Mouse (Mus musculus): ENCODE data around the gene Bpifa6. TPM values are rescaled to one million over a fixed set of nuclear protein-coding genes. Genes with fewer than 3 reads are reported as not detected.

Bpifa6 gene
- polyA plus RNA-seq (2014; fragmentation: Nextera tagmentation; extraction: Ambion mirVana): not detected in 2 replicates

DNA sequence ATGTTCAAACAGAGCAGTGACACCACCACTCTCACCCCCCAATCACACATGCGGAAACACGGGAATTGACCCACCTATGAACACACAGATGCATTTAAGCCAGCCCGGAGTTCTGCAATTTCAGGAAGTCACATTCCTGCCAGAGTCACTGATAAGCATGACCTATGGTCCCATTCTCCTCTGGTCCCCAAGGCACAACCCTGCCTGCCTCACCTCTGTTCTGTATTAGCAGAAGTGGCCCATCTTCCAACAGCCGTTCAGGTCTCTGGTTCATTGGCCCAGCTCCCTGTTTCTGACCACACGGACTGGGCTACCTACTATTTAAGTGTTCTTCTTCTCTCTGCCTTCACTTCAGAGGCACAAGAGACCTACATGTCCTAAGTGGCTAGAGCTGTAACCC is at the start of gene Bpifa6:
Bpifa6 (plus strand) TSS at position 364 of the 400 bp plus-strand sequence.
- WGBS (ENCODE audit: insufficient replicate concordance): 67% methylated on average over 5 of the region's 5 CpGs
- no peaks in the 10 kb centered on the region for H3K27me3 ChIP-seq (ENCODE audit: control insufficient read depth, insufficient read depth, low read length)
- H3K4me2 ChIP-seq: no peak within 1 kb of the TSS
- no peaks in the 10 kb centered on the region for H3K9me3 ChIP-seq (replicated peaks; ENCODE audit: control insufficient read depth, low read length)
- H3K4me3 ChIP-seq (ENCODE audit: low read depth, low read length): no peak within 1 kb of the TSS
- H3K9ac ChIP-seq (ENCODE audit: low read depth, low read length): no peak within 1 kb of the TSS
- H3K27ac ChIP-seq (ENCODE audit: low read depth, low read length): no peak within 1 kb of the TSS
- ATAC-seq (replicated peaks; ENCODE audit: insufficient number of reproducible peaks, low FRiP score, low TSS enrichment): no peak
- H3K36me3 ChIP-seq (ENCODE audit: control insufficient read depth, insufficient read depth, low read length): no peaks in the 10 kb centered on the region
- H3K4me1 ChIP-seq (ENCODE audit: control insufficient read depth, insufficient read depth, low read length): no peaks in the 10 kb centered on the region

- ATAC-seq (replicated peaks; ENCODE audit: insufficient number of reproducible peaks, low FRiP score, low TSS enrichment): peak; percentile 36; the same call in 1 of the 2 replicates
- WGBS (ENCODE audit: insufficient replicate concordance): 34% methylated on average over 3 of the region's 3 CpGs
Measured at GRCm38 (mm10) chr2:153929871-153930413, 44.8 kb upstream of the Bpifa6 start.

DNA sequence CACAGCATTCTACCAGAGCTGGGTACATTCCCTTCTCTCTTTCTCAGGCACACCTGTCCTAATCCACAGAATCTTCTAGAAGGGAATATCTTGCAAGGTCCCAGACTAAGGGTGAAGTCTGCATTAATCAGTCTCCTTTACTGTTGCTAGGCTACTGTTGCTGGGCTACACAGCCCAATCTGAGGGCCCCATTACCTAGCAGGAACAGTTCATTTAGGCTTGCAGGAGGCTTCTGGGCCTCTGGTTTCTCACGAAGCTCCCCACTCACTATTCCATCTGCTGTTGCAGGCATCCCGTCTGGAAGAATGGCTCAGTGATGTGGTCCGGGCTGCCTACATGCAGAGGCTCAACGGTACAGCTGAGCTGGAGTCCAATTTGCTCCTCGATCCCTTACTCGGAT is 43.6 kb upstream of the Bpifa6 start:
- 80% methylated on average over 6 of the region's 6 CpGs for WGBS (ENCODE audit: insufficient replicate concordance)
- Histone ChIP-seq H3K4me2 (no peak overlapping the region), H3K27me3 (ENCODE audit: control insufficient read depth, insufficient read depth, low read length) (no peaks in the 10 kb centered on the region), H3K9ac (ENCODE audit: low read depth, low read length) (no peak overlapping the region), H3K4me1 (ENCODE audit: control insufficient read depth, insufficient read depth, low read length) (no peaks in the 10 kb centered on the region), H3K9me3 (replicated peaks; ENCODE audit: control insufficient read depth, low read length) (no peaks in the 10 kb centered on the region), H3K27ac (ENCODE audit: low read depth, low read length) (no peak overlapping the region), H3K36me3 (ENCODE audit: control insufficient read depth, insufficient read depth, low read length) (no peaks in the 10 kb centered on the region), H3K4me3 (ENCODE audit: low read depth, low read length) (no peak overlapping the region)
- ATAC-seq (replicated peaks; ENCODE audit: insufficient number of reproducible peaks, low FRiP score, low TSS enrichment): no peak

More at GRCm38 (mm10) chr2:153929871-153930413, 44.8 kb upstream of the Bpifa6 start:
- Histone ChIP-seq H3K9ac (ENCODE audit: low read depth, low read length) (no peak overlapping the region), H3K9me3 (replicated peaks; ENCODE audit: control insufficient read depth, low read length) (no peaks in the 10 kb centered on the region), H3K4me3 (ENCODE audit: low read depth, low read length) (no peak overlapping the region), H3K27ac (ENCODE audit: low read depth, low read length) (no peak overlapping the region), H3K36me3 (ENCODE audit: control insufficient read depth, insufficient read depth, low read length) (no peaks in the 10 kb centered on the region), H3K27me3 (ENCODE audit: control insufficient read depth, insufficient read depth, low read length) (no peaks in the 10 kb centered on the region), H3K4me2 (no peak overlapping the region), H3K4me1 (ENCODE audit: control insufficient read depth, insufficient read depth, low read length) (no peaks in the 10 kb centered on the region)

GRCm38 (mm10) chr2:153933311-153933710 is 41.4 kb upstream of the Bpifa6 start:
- 74% methylated on average over 6 of the region's 6 CpGs for WGBS (ENCODE audit: insufficient replicate concordance)
- no peak overlapping the region for H3K27ac ChIP-seq (ENCODE audit: low read depth, low read length)
- no peak overlapping the region for H3K9ac ChIP-seq (ENCODE audit: low read depth, low read length)
- no peaks in the 10 kb centered on the region for H3K36me3 ChIP-seq (ENCODE audit: control insufficient read depth, insufficient read depth, low read length)
- H3K27me3 ChIP-seq (ENCODE audit: control insufficient read depth, insufficient read depth, low read length): no peaks in the 10 kb centered on the region
- no peak overlapping the region for H3K4me3 ChIP-seq (ENCODE audit: low read depth, low read length)
- no peaks in the 10 kb centered on the region for H3K4me1 ChIP-seq (ENCODE audit: control insufficient read depth, insufficient read depth, low read length)
- ATAC-seq (replicated peaks; ENCODE audit: insufficient number of reproducible peaks, low FRiP score, low TSS enrichment): no peak
- no peaks in the 10 kb centered on the region for H3K9me3 ChIP-seq (replicated peaks; ENCODE audit: control insufficient read depth, low read length)
- no peak overlapping the region for H3K4me2 ChIP-seq

DNA sequence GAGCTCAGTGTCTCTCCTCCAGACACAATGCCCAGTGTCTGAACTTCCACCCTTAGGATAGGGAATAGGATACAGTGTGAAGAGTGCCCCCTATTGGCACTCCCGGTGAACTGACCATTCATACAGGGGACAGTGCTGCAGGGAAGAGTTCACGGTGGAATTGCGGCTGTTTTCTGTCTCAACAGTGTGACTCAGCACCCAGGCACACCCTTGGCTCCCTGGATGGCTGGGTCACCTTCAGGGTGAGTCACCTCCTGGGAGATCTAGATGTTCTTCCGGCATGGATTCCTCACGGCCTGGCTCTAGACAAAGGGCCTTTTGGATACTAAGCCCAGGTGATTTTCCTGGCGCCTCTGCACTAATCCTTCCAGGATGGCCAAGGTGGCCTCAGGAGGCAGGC is 39.4 kb upstream of the Bpifa6 start:
- H3K4me1 ChIP-seq (ENCODE audit: control insufficient read depth, insufficient read depth, low read length): no peaks in the 10 kb centered on the region
- no peaks in the 10 kb centered on the region for H3K9me3 ChIP-seq (replicated peaks; ENCODE audit: control insufficient read depth, low read length)
- ATAC-seq (replicated peaks; ENCODE audit: insufficient number of reproducible peaks, low FRiP score, low TSS enrichment): no peak
- H3K36me3 ChIP-seq (ENCODE audit: control insufficient read depth, insufficient read depth, low read length): no peaks in the 10 kb centered on the region
- H3K27me3 ChIP-seq (ENCODE audit: control insufficient read depth, insufficient read depth, low read length): no peaks in the 10 kb centered on the region
- no peak overlapping the region for H3K4me2 ChIP-seq
- no peak overlapping the region for H3K9ac ChIP-seq (ENCODE audit: low read depth, low read length)
- H3K4me3 ChIP-seq (ENCODE audit: low read depth, low read length): no peak overlapping the region
- no peak overlapping the region for H3K27ac ChIP-seq (ENCODE audit: low read depth, low read length)
- WGBS (ENCODE audit: insufficient replicate concordance): 84% methylated on average over 6 of the region's 6 CpGs

DNA sequence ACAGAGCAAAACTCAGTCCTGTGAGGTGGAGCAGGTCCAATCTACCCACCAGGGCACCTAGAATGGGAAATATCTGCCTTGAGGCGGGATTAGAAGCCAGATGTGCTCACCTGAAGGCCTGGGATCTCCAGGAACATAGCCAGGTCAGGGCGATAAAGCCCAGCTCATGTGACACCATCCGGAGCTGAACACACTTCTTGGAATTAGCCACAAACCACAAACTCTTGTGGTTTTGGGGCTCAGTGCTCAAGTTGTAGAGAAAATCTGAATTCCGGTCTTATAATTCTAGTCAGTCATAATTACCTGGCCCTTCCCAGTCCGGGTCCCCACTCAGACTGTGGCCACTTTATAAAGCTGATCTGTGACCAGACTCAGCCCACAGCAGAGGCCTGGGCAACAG is 36.9 kb upstream of the Bpifa6 start, which contains the start of gene Bpifb4:
Bpifb4 (plus strand) TSS at position 370 of the 400 bp plus-strand sequence.
- WGBS (ENCODE audit: insufficient replicate concordance): 77% methylated on average over 5 of the region's 5 CpGs

DNA sequence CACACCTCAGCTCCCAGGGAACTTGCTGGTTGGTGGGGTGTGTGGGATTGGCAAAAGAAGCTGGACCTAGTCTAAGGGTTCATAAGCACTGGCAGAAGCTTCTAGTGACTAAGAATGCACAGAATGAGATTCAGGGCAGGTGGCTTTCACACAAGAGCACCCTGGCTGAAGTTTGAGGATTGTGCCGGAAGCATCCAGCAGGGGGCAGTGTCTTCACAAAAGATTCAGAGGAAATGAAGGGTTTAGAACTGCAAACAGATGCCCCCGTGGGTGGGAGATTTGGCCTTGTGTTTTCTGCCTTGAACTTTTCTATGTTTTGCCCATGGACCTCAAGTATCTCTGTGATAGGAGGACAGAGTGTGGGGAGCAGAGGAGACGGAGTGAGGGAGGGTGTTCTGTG is 31.2 kb upstream of the Bpifa6 start:
- Histone ChIP-seq H3K27ac (ENCODE audit: low read depth, low read length) (no peak overlapping the region), H3K4me3 (ENCODE audit: low read depth, low read length) (no peak overlapping the region), H3K9ac (ENCODE audit: low read depth, low read length) (no peak overlapping the region), H3K36me3 (ENCODE audit: control insufficient read depth, insufficient read depth, low read length) (no peaks in the 10 kb centered on the region), H3K27me3 (ENCODE audit: control insufficient read depth, insufficient read depth, low read length) (no peaks in the 10 kb centered on the region), H3K4me2 (no peak overlapping the region), H3K4me1 (ENCODE audit: control insufficient read depth, insufficient read depth, low read length) (no peaks in the 10 kb centered on the region), H3K9me3 (replicated peaks; ENCODE audit: control insufficient read depth, low read length) (no peaks in the 10 kb centered on the region)
- 42% methylated on average over 3 of the region's 3 CpGs for WGBS (ENCODE audit: insufficient replicate concordance)
- ATAC-seq (replicated peaks; ENCODE audit: insufficient number of reproducible peaks, low FRiP score, low TSS enrichment): no peak

More for the DNA sequence above, 36.9 kb upstream of the Bpifa6 start, which contains the start of gene Bpifb4:
- no peak within 1 kb of the TSS for H3K27ac ChIP-seq (ENCODE audit: low read depth, low read length)
- H3K4me2 ChIP-seq: no peak within 1 kb of the TSS
- H3K9me3 ChIP-seq (replicated peaks; ENCODE audit: control insufficient read depth, low read length): no peaks in the 10 kb centered on the region
- H3K36me3 ChIP-seq (ENCODE audit: control insufficient read depth, insufficient read depth, low read length): no peaks in the 10 kb centered on the region
- H3K27me3 ChIP-seq (ENCODE audit: control insufficient read depth, insufficient read depth, low read length): no peaks in the 10 kb centered on the region
- no peaks in the 10 kb centered on the region for H3K4me1 ChIP-seq (ENCODE audit: control insufficient read depth, insufficient read depth, low read length)
- H3K9ac ChIP-seq (ENCODE audit: low read depth, low read length): no peak within 1 kb of the TSS
- no peak within 1 kb of the TSS for H3K4me3 ChIP-seq (ENCODE audit: low read depth, low read length)
- ATAC-seq (replicated peaks; ENCODE audit: insufficient number of reproducible peaks, low FRiP score, low TSS enrichment): no peak

- no peak overlapping the region for H3K9ac ChIP-seq (ENCODE audit: low read depth, low read length)
- ATAC-seq (replicated peaks; ENCODE audit: insufficient number of reproducible peaks, low FRiP score, low TSS enrichment): no peak
- no peak overlapping the region for H3K4me3 ChIP-seq (ENCODE audit: low read depth, low read length)
- no peak overlapping the region for H3K4me2 ChIP-seq
- no peaks in the 10 kb centered on the region for H3K27me3 ChIP-seq (ENCODE audit: control insufficient read depth, insufficient read depth, low read length)
- no peaks in the 10 kb centered on the region for H3K36me3 ChIP-seq (ENCODE audit: control insufficient read depth, insufficient read depth, low read length)
- no peaks in the 10 kb centered on the region for H3K9me3 ChIP-seq (replicated peaks; ENCODE audit: control insufficient read depth, low read length)
- H3K27ac ChIP-seq (ENCODE audit: low read depth, low read length): no peak overlapping the region
- WGBS (ENCODE audit: insufficient replicate concordance): 83% methylated on average over 8 of the region's 8 CpGs
- H3K4me1 ChIP-seq (ENCODE audit: control insufficient read depth, insufficient read depth, low read length): no peaks in the 10 kb centered on the region
Measured at GRCm38 (mm10) chr2:153944567-153944966, 30.2 kb upstream of the Bpifa6 start.

GRCm38 (mm10) chr2:153952897-153953296 is 21.8 kb upstream of the Bpifa6 start:
- Histone ChIP-seq H3K4me2 (no peak overlapping the region), H3K36me3 (ENCODE audit: control insufficient read depth, insufficient read depth, low read length) (no peaks in the 10 kb centered on the region), H3K4me1 (ENCODE audit: control insufficient read depth, insufficient read depth, low read length) (no peaks in the 10 kb centered on the region), H3K27me3 (ENCODE audit: control insufficient read depth, insufficient read depth, low read length) (no peaks in the 10 kb centered on the region), H3K27ac (ENCODE audit: low read depth, low read length) (no peak overlapping the region), H3K9ac (ENCODE audit: low read depth, low read length) (no peak overlapping the region), H3K9me3 (replicated peaks; ENCODE audit: control insufficient read depth, low read length) (no peaks in the 10 kb centered on the region), H3K4me3 (ENCODE audit: low read depth, low read length) (no peak overlapping the region)
- ATAC-seq (replicated peaks; ENCODE audit: insufficient number of reproducible peaks, low FRiP score, low TSS enrichment): no peak
- 27% methylated on average over 6 of the region's 6 CpGs for WGBS (ENCODE audit: insufficient replicate concordance)
